Mouse (Mus musculus) CH12.LX (cell line): ENCODE results near the gene Foxred1.

Experiments
- CTCF ChIP-seq, 2 experiments: IDR thresholded peaks in 1 of 2; conservative IDR thresholded peaks in 1 of 2; 2 replicates each; pipeline ENCODE4 v1.5.1; 2011 to 2012; ENCODE audit warnings: low read depth in 2 of 2, low read length in 2 of 2, improper control_type of control experiment in 1 of 2, inconsistent platforms in 1 of 2, mild to moderate bottlenecking in 1 of 2, moderate library complexity in 1 of 2
- HCFC1 ChIP-seq: IDR thresholded peaks from 2 replicates; pipeline ENCODE4 v1.6.1; 2012; ENCODE audit warnings: low read depth, mild to moderate bottlenecking, inconsistent platforms, low read length, improper control_type of control experiment
- POLR2A ChIP-seq: IDR thresholded peaks from 2 replicates; pipeline ENCODE4 v1.6.1; 2011; ENCODE audit warnings: low read depth, mild to moderate bottlenecking, improper control_type of control experiment, low read length
- SMC3 ChIP-seq: IDR thresholded peaks from 2 replicates; pipeline ENCODE4 v1.6.1; 2011; ENCODE audit warnings: low read depth, low read length, improper control_type of control experiment
- TBP ChIP-seq: conservative IDR thresholded peaks from 2 replicates; pipeline ENCODE4 v1.6.1; 2011; ENCODE audit warnings: low read depth, low read length, improper control_type of control experiment
- ZC3H11A ChIP-seq: IDR thresholded peaks from 2 replicates; pipeline ENCODE4 v1.6.1; 2012; ENCODE audit warnings: low read depth, mild to moderate bottlenecking, inconsistent platforms, low read length, improper control_type of control experiment
- ZKSCAN1 ChIP-seq: IDR thresholded peaks from 2 replicates; pipeline ENCODE4 v1.6.1; 2012; ENCODE audit warnings: low read depth, inconsistent platforms, low read length, improper control_type of control experiment, borderline replicate concordance

DNA sequence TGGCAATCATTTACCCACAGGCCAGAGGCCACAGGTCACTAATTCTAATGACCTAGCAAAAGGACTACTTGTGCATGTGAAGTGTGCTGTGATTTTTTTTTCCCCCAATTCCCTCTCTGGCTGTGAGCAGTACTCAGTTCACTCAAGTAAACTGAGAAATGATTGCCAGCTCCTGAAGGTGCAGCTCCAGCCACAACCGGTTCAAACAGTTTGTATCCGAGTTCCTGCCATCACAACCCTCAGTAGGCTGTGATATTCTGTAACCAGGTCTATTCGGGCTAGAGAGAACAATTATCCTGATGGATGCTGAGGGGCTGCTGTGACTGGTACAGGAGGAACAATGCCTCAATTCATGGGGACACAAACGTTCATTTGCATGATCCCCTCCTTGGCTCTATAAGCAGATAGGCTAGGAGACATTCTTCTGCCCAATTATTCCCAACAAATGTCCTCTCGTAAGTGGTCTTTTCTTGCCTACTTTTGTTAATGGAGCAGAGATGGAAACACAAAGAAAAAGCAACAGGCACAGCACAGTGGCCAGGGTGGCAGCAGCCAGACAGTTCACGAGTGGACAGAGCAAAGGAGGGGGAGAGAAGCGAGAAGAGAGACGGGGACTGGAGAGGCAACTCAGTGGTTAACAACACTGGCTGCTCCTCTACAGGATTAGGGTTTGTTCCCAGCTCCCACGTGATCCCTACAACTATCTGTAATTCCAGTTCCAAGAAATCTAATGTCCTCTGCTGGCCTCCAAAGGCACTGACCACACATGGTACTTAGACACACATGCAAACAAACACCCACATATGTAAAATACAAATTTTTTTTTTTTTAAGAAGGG, 43.8 kb downstream of the Foxred1 start:
- TF ChIP-seq TBP (no peak), CTCF (conservative IDR thresholded peaks at IDR 0.05 in 1 of 2, IDR thresholded peaks at IDR 0.05 in 1 of 2; ENCODE audit: low read depth in 2 of 2, low read length in 2 of 2) (no peak), POLR2A (no peak), ZC3H11A (no peak), ZKSCAN1 (no peak), HCFC1 (no peak), SMC3 (no peak)
